Mouse (Mus musculus) layer of hippocampus, postnatal 25 days (tissue): ENCODE measurements around the gene Lrba. TPM values are rescaled to one million over a fixed set of nuclear protein-coding genes. Genes with fewer than 3 reads are reported as not detected.
A peak's percentile ranks its signal among the peaks of the same experiment; 100 is the strongest.

Experiments used
- DNase-seq, 2 experiments: peaks; one replicate each; pipeline ENCODE4 v3.0.0; 2022; ENCODE audit warnings: mixed read lengths in 2 of 2, low spot score in 1 of 2; ENCODE audit errors: extremely low spot score in 1 of 2
- total RNA-seq, 2 experiments: library from RNA; stranded (reverse); gene quantifications; 2 replicates each; pipeline ENCODE4 v1.2.3; 2021

Gene Lrba
- total RNA-seq, 2 experiments from 2014 or later, result 23.9 to 27.4 TPM

- no peak for DNase-seq
These were observed 237.1 kb downstream of the Lrba start for GRCm38 (mm10) chr3:86461582-86461981.

GRCm38 (mm10) chr3:86489992-86490391 is 265.5 kb downstream of the Lrba start:
- DNase-seq, result no peak

- no peak for DNase-seq
These were observed 276.1 kb downstream of the Lrba start for GRCm38 (mm10) chr3:86500586-86500985.

GRCm38 (mm10) chr3:86518506-86519109 is 294.1 kb downstream of the Lrba start:
- no peak for DNase-seq

GRCm38 (mm10) chr3:86522880-86523505 is 298.5 kb downstream of the Lrba start:
- DNase-seq, result no peak

GRCm38 (mm10) chr3:86531531-86532269 is 307.2 kb downstream of the Lrba start:
- DNase-seq, result no peak

GRCm38 (mm10) chr3:86536751-86537150 is 312.3 kb downstream of the Lrba start:
- DNase-seq, result no peak

GRCm38 (mm10) chr3:86538645-86539554 is 314.4 kb downstream of the Lrba start:
- DNase-seq, result no peak

- no peak for DNase-seq
These were observed 315.2 kb downstream of the Lrba start for GRCm38 (mm10) chr3:86539555-86540168.

- DNase-seq, result no peak
These were observed 316.7 kb downstream of the Lrba start for GRCm38 (mm10) chr3:86541074-86541614.

- DNase-seq, result no peak
These were observed 317.4 kb downstream of the Lrba start for GRCm38 (mm10) chr3:86541863-86542397.

GRCm38 (mm10) chr3:86544785-86545184 is 320.3 kb downstream of the Lrba start:
- no peak for DNase-seq

GRCm38 (mm10) chr3:86545945-86546344 is 321.5 kb downstream of the Lrba start:
- no peak for DNase-seq

GRCm38 (mm10) chr3:86546471-86547250 is 322.2 kb downstream of the Lrba start:
- DNase-seq, result peak; percentile 28 to 35

GRCm38 (mm10) chr3:86547251-86547791 is 322.8 kb downstream of the Lrba start:
- DNase-seq, result no peak

- DNase-seq, result no peak
These were observed 323.9 kb downstream of the Lrba start, which contains the start of gene Mab21l2 for GRCm38 (mm10) chr3:86548091-86549015. Gene Mab21l2 (minus strand): TSS chr3:86548629.

- no peak for DNase-seq
These were observed 326.0 kb downstream of the Lrba start for GRCm38 (mm10) chr3:86550301-86551010.
